Mouse (Mus musculus): Measurements from ENCODE around the gene Il7r. TPM values are rescaled to one million over a fixed set of nuclear protein-coding genes. Genes with fewer than 3 reads are reported as not detected.
"Not testable (repeated sequence)": the region's sequence is repeated elsewhere in the genome, so short reads cannot be mapped to it uniquely, and the experiment has no call there.

The Il7r gene
- total RNA-seq (2015; ENCODE audit: low replicate concordance) (1.9 and 2.1 TPM in 2 replicates), total RNA-seq (2017; ENCODE audit: low replicate concordance) (1.3 and 2.3 TPM in 2 replicates)

DNA sequence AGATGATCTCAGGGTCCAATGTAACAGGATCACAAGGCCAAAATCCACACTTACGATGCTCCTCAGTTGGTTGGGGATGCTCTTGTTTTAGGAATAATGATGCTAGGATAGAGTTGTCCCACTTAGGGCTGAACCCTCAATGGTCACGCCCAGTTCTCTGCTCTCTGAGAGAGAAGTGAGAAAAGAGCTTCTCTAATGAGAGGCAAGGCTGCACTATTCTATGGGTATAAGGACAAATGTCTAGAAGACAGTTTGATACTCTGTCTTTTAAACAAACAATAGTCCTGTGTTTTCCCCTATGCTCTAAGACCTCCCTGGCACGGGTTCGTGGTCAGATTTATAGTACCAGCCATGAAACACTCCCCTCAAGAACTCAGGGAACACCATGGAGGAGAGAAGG lies at the start of gene Il7r:
Il7r (minus strand) TSS at position 101 of the 400 bp plus-strand sequence.
- ATAC-seq (replicated peaks; ENCODE audit: low FRiP score, poor library complexity, severe bottlenecking) = no peak

DNA sequence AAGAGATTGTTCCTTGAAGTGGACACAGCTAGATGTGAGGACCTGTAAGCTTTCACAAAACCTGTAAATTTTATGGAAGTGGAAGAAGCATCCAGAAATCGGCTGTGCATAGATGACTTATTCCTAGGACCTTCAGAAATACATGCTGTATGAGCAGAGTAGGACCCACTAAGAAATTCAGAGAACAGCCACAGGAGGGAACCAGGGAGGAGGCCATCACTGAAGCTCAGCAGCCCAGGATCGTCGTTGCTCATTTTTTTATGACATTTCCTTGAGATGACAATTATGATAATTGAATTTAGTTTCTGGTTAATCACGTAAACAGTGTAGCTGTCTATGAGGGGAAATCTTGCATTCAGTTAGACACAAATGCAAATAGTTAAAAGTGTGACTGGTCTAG lies 47.3 kb upstream of the Il7r start:
- no peak for ATAC-seq (replicated peaks; ENCODE audit: low FRiP score, poor library complexity, severe bottlenecking)

DNA sequence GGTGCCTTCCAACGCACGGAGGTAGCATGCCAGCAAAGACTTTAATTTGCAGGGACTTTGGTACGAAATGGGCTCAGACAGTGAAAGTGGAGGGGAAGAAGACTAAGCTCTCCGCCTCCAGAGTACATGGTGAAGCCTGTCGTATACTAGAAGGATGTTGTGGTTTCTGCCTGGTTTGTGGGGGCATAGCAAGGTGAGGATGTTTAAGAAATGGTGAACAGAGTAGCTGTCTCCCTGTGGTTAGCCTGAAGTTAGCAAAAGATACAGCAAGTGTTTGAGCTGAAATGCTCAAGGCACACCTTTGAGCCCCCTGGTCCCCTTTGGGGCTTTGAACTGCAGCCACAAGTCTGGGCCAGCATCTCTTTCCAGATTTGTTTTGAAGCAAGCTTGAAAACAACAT lies 44.8 kb upstream of the Il7r start:
- no peak for ATAC-seq (replicated peaks; ENCODE audit: low FRiP score, poor library complexity, severe bottlenecking)

DNA sequence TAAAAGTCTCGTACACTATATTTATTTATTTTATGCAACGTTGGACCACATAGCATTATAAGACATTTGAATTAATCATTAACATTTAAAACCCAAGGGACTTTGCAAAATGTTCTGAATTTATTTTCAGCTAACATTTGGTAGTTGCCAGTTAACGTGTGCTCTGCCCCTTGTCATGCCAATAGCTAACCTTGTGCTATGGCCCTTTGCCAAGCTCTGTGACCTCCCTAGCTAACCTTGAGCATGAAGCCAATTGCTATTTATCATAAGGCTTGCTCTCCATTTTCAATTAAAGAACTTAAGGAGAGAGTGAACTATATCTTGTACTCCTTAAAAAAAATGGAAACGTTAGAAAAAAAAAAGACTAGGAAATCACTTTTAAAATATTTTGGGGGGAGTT lies 43.4 kb upstream of the Il7r start:
- no peak for ATAC-seq (replicated peaks; ENCODE audit: low FRiP score, poor library complexity, severe bottlenecking)

DNA sequence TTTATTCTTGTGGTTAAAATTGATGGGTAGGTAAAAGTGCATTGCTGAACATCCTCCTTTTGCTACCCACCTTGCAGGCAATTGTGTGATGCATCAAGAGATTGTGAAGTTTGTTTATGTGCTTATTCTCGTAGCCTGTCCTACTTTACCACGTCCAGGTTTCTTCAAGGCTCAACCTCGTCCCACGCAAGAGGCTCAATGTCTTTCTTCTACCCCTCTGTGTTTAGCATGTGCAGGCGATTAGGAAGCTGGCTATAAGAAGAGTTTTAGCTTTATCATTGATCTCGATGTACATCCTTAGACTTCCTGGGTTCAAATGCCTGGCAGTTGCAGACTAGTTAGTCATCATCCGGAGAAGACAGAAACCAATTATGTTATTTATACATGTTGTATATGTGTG lies 42.7 kb upstream of the Il7r start:
- ATAC-seq (replicated peaks; ENCODE audit: low FRiP score, poor library complexity, severe bottlenecking) = no peak

DNA sequence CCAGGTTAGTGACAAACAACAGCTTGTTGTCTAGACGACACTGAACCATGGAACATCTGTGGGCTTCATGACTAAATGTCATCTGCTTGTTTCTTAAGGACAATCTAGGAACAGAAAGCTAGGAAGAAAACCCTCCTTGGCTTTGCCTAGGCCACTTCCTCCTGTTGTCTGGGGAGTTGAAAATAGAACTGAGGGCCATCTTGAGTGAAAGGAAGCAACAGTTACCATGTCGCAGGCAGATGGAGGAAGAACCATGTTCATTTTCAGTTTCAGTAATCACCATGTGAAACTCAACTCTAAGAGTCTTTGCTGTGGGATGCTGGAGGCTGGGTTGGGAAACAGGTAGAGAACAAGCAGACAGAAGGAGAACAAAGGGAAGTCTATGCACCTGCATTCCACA lies 41.9 kb upstream of the Il7r start:
- ATAC-seq (replicated peaks; ENCODE audit: low FRiP score, poor library complexity, severe bottlenecking) = no peak

DNA sequence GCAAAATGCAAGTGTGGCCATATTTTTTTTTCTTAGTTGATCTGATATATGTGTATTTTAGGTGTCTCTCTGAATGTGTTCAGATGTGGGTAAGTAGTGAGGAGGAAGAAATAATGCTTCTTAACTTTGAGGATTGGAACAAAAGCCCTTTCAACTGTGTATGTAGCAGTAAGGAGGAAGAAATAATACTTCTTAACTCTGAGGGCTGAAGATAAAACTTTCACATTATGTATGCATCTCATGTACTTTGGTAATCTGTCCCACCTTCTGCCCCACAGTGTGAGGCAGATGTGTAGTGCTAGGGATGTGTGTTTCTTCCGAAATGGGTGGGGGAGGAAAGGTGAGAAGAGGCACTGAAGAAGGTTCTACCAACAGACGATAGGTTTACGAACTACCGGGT lies 37.3 kb upstream of the Il7r start:
- no peak for ATAC-seq (replicated peaks; ENCODE audit: low FRiP score, poor library complexity, severe bottlenecking)

DNA sequence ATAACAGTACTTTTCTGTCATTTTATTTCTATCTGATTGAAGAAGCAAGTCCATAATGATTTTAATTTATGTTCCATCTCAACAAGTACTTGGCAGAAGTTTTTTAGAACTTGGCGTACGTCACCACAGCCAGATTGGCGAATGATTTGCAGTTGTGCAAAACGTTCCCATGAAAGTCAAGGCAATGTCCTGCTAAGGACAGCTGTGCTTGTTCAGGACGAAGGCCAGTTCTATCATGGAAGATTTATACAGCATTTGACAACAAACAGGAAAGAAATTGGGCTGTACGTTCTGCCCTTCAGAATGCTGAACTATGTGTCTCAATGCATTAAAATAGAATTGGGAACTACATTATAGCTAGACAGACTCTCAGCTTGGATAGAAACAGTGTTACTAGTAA lies 35.4 kb upstream of the Il7r start:
- ATAC-seq (replicated peaks; ENCODE audit: low FRiP score, poor library complexity, severe bottlenecking) = no peak

DNA sequence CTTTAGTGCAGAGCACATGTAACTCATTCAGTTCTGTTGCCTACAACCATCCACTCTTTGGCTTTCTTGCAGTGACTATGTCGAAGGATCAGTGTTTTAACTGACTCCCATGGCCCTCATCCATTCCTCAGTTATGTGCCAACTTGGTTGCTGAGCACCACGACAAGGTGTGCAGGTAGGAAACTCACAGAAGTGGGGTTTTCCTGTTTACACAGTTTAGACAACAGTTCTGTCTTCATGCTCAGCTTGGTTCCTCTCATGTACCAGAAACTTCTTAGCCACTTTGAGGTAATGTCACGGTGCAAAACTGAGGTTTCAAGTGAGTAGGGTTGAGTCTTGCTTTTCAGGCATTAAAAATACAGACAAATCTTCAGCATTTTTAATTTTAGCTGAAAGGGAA lies 34.2 kb upstream of the Il7r start:
- ATAC-seq (replicated peaks; ENCODE audit: low FRiP score, poor library complexity, severe bottlenecking) = no peak

DNA sequence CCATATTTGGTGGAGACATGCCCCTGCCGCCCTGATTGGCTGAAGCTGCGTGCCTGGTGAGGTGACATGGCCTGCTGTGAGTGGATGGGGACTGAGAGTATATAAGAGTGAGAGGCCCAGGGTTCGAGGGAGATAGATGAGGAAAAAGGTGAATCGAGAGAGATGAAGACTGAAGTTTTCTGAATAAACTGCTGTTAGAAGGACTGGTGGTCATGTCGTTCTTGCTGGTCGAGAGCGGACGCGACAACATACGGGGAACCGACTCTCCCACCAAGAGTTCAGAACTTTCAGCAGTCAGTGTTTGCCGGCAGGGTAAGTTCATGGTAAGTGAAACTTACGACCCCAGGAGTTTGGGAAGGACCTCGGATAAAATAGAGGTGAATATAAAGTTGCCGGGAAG lies 27.3 kb upstream of the Il7r start:
- ATAC-seq (replicated peaks; ENCODE audit: low FRiP score, poor library complexity, severe bottlenecking) = not testable (repeated sequence)

DNA sequence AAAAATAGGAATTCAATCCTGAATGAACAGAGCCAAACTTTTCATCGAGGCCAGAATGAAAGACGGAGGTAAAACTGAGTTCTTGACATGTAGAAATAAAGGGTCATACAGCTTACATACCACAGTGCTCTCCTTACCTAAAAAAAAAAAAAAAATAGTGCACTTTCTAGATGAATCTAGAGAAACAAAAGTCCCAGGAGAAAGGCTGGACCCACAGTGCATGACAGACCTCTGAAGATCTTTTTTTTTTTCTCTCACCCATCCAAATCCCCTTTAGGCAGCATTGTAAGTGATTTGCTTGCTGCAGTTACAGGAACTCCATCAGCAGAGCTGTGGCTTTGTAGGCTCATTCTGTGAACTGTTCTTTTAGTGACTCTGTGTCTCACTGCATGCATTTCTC lies 19.0 kb upstream of the Il7r start:
- no peak for ATAC-seq (replicated peaks; ENCODE audit: low FRiP score, poor library complexity, severe bottlenecking)

DNA sequence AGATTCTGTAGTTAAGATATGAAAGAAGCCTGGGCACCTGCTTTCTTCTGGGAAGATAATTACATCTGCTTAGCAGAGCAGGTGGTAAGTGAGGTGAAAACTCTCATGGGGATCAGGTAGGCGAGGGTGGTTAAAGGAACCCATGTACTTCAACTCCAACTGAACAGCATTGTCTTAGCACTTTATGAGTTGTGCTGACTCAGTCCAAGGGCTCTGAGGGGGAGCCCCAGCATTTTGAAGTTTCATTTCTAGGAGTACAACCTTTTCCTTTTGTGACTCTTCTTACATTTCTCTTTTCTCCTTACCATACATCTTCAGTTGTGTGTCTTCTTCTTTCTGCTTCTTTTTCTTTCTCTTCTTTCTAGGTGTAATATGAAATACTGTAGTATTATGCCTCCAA lies 5.2 kb upstream of the Il7r start:
- no peak for ATAC-seq (replicated peaks; ENCODE audit: low FRiP score, poor library complexity, severe bottlenecking)

DNA sequence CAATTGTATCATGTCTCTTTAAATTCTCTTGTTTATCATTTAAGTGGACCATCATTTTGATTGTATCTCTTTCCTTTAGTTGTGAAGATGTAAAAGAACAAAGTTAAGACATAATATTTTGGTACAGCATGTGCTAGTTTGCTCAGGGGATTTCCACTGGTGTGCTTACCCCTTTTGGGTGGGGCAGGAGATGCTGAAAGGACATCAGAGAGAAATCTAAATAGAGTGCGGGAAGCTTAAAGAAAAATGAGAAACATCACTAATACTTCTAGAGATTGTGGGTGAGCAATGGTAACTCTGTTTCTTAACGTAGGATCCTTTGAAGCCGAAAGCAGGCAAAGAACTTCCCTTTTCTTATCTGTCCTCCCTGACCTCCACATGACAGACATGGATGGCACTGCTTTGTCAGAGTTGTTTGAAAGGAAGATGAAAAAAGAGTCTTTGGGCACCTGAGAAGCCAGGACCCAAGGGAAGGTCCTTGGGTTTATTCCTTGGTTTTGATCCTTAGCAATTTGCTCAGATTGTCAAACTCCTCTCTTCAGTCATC lies 3.5 kb upstream of the Il7r start:
- ATAC-seq (replicated peaks; ENCODE audit: low FRiP score, poor library complexity, severe bottlenecking) = no peak

DNA sequence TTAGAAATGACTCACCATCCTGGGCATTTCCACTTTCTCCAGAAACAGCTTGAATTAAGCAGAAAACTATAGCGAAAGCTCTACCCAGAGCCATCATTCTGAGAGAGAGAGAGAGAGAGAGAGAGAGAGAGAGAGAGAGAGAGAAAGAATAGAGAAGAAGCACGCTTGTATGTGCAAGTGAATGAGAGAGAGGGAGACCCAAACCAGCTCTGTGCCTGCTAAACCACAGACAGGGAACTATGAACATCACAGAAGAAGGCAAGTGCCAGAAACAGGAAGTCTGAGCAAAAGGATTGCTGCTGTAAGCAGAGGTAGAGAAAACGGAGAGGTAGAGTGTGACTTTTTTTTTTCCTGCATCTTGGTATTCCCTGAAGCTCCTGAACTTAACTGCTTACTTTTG lies 330 bp downstream of the Il7r start:
- no peak for ATAC-seq (replicated peaks; ENCODE audit: low FRiP score, poor library complexity, severe bottlenecking)

DNA sequence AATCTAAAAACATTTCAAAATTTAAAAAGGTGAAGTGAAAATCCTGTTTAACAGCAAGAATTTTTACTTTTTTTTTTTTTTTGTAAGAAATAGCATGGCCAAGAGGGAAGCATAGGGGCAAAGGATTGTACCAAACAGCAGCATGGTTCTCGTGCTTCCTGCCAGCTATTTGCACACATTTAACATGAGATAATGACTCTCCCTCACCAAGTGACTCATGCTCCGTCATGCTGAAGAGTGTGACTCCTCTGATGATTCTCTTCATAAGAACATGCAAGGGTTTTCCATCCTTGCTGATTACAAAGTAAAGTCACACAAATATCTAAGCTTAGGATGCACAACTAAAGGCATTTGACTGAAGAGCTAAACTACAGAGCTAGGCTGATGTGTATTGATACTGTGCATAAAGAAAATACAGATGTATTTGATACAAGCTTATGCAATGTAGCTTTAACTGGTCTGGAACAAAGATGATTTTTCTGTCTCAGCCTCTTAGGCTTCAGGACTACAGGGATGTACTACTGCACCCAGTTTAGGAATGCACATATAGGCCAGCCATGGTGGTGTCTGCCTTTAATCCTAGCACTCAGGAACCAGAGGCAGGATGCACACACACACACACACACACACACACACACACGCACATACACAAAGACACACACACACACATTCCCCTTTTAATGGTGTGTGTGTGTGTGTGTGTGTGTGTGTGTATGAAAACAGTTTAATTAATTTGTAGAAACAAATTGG lies 1.6 kb downstream of the Il7r start:
- ATAC-seq (replicated peaks; ENCODE audit: low FRiP score, poor library complexity, severe bottlenecking) = no peak

DNA sequence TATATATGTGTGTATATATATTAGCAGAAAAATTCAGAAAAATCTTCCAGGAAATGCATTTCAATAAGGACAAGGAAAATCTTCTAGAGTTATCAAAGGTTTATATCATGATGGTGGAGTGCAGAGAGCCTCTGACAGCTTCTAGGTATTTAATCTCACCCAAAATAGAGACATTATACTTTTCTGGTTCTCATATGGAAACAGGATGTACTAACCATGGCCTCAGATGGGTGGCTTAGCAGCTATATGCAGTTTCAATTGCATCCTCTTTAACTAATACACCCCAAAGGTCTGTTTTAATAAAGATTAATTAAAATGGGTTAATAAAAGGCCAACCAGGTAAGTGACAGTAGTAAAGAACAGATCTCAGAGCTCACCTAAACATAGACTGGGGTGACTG lies 3.6 kb downstream of the Il7r start:
- ATAC-seq (replicated peaks; ENCODE audit: low FRiP score, poor library complexity, severe bottlenecking) = no peak

DNA sequence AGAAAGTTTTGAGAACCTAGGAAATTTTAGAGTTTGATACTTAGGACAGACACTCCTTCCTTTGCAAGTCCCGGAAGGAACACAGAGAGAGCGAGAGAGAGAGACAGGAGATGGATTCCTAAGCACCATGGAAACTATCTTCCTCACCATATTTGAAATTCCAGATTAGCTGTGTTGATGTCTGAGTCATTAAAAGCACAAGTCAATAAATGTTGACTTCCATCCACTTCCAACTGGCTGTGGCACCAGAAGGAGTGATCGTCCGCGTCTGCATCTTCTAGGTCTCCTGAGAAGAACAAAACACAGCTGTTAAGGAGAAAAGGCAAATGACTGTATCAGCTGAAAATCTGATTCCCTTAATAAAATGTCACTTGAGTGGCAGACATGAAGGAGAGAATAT lies 5.1 kb downstream of the Il7r start:
- ATAC-seq (replicated peaks; ENCODE audit: low FRiP score, poor library complexity, severe bottlenecking) = no peak

DNA sequence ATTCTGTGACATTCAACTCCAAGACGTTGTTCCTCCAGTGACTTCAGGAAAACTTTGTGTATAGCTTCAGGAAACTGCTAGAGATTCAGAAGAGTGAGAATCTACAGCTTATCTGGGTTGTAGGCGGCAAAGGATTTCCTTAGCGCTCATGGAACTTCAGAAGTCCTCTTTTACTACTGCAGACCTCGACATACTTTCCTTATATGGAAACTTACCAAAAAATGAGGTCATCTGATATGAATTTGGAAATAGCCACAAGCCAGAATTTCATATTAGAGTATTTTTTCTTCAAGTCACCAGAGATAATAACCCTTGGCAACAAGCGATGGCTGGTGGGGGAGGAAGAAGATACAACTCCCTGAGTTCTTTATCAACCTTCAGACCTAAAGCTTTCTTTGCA lies 6.0 kb downstream of the Il7r start:
- ATAC-seq (replicated peaks; ENCODE audit: low FRiP score, poor library complexity, severe bottlenecking) = no peak

DNA sequence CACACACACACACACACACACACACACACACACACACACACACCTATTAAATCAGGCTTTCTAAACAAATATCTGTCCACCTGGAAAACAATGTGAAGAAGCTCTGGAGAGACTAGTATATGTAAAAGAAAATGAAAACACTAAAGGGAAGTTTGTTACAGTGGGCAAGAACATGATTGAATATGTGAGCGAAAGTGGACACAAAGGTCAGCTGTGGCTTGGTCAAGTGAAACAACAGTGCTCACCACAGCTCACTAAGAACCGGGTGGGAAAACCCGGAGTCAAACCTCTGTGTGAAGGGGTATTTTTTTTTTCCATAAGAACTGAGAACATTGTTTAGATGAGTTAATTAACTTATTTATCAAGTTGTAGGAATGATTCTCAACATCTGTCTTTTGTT lies 6.9 kb downstream of the Il7r start:
- ATAC-seq (replicated peaks; ENCODE audit: low FRiP score, poor library complexity, severe bottlenecking) = no peak

DNA sequence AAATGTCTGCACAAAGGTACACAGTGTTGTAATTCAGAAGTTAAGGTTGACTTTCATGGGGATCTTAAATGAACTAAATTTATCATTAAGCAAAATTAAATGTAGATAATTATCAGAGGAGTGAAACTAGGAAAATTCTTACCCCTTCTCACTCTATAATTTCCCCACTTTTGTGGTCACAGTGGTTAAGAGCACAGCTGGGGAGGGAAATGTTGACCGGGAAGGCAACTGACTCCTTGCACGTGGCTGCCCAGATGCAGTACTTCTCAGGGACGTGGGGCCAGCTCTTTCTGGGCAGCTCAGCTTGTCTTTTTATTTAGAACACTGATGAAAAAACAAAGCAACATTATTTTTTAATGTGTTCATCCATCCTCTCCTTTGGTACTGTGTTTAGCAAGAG lies 37.9 kb downstream of the Il7r start:
- no peak for ATAC-seq (replicated peaks; ENCODE audit: low FRiP score, poor library complexity, severe bottlenecking)

DNA sequence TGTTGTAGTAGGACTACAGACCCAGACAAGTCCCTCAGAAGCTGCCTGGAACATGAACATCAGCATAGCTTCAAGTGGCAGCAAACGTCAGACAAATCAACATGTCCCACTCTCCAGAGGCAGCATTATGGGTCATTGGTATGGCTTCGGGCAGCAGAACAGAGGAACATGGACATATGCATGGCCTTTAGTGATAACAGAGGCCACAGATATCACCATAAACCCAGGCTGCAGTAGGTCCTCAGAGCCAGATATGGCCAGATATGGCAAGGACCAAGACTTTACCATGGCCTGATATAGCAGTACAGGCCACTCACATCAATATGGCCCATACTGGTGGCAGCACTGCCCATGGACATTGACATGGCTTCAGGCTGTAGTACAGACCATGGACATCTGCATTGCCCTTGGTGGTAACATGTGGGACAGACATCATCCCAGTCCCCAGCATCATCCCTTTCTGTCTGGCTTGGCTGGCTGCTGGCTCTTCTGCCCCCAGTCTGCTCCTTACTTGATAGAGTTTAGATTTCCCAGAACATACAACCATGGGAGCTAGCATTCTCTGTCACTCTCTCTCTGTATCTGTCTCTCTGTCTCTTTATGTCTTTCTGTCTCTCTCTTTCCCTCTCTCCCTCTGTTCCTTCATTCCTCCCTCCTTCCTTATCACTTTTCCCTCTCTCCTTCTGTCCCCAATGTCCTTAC lies 40.4 kb downstream of the Il7r start:
- ATAC-seq (replicated peaks; ENCODE audit: low FRiP score, poor library complexity, severe bottlenecking) = peak; percentile 64
